Mouse (Mus musculus) neural tube, embryonic 13.5 days (tissue): ENCODE measurements around the gene Kazn. TPM values are rescaled to one million over a fixed set of nuclear protein-coding genes. Genes with fewer than 3 reads are reported as not detected.

Source experiments
- ATAC-seq: fragments of 200-750 bp; cut with Nextera tagmentation; 2 replicates; pipeline ENCODE4 v1.8.0; 2017; ENCODE audit warnings: low read depth, mild to moderate bottlenecking, moderate TSS enrichment, moderate library complexity
- H3K27ac ChIP-seq: fragments of 300-500 bp; sonication (generic); replicated peaks from 2 replicates; pipeline ENCODE4 v1.5.1; 2015; ENCODE audit warnings: moderate library complexity, mild to moderate bottlenecking, inconsistent platforms
- H3K27me3 ChIP-seq: fragments of 300-500 bp; sonication (generic); 2 replicates; pipeline ENCODE4 v1.6.1; 2015; ENCODE audit warnings: mild to moderate bottlenecking, inconsistent platforms
- H3K36me3 ChIP-seq: fragments of 300-500 bp; sonication (generic); 2 replicates; pipeline ENCODE4 v1.6.1; 2015; ENCODE audit warnings: mild to moderate bottlenecking, inconsistent platforms
- H3K4me1 ChIP-seq: fragments of 300-500 bp; sonication (generic); replicated peaks from 2 replicates; pipeline ENCODE4 v1.6.1; 2015; ENCODE audit warnings: inconsistent platforms
- H3K4me2 ChIP-seq: fragments of 300-500 bp; sonication (generic); 2 replicates; pipeline ENCODE4 v1.6.1; 2015; ENCODE audit warnings: inconsistent platforms, mild to moderate bottlenecking, moderate library complexity
- H3K4me3 ChIP-seq: fragments of 300-500 bp; sonication (generic); 2 replicates; pipeline ENCODE4 v1.5.1; 2015; ENCODE audit warnings: mild to moderate bottlenecking, inconsistent platforms
- H3K9ac ChIP-seq: fragments of 300-500 bp; sonication (generic); 2 replicates; pipeline ENCODE4 v1.6.1; 2015; ENCODE audit warnings: moderate library complexity, mild to moderate bottlenecking, inconsistent platforms
- H3K9me3 ChIP-seq: fragments of 300-500 bp; sonication (generic); 2 replicates; pipeline ENCODE4 v1.6.1; 2016; ENCODE audit warnings: inconsistent platforms
- WGBS: fragments of 180-500 bp; shearing (Covaris S2); methylation state at CpG from one replicate; pipeline ENCODE4 v1.1.7; 2015; 5-methylcytosine and 5-hydroxymethylcytosine counted together
- polyA plus RNA-seq: library from polyadenylated mRNA; unstranded; fragments of >200 nt; fragmentation: Nextera tagmentation; extraction: Ambion mirVana; gene quantifications from 2 replicates; pipeline ENCODE4 v1.2.1, GENCODE M21; 2015

Kazn gene
- polyA plus RNA-seq, 1 experiment from 2014 or later = 18.9 TPM

DNA sequence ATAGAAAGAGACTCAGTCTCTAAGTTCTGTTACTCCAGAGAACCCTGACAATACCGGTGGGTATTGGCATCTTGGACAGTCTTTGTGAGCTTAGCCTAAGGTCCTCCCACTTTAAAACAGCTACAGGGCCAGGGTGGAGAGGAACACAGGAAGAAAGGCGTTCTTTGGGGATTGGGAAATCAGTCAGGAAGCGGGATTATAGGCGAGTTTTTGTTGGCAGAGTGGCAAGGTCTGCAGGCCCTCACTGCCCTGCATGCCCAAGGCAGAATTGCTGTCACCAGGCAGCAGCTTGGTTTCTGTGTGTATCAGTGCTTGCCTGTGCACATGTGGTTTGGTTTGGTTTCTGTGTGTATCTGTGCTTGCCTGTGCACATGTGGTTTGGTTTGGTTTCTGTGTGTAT lies 22.5 kb upstream of the Kazn start:
- 72% methylated on average over 4 of the region's 4 CpGs for WGBS
- Histone ChIP-seq H3K9me3 (no peaks in the 10 kb centered on the region), H3K4me2 (no peak overlapping the region), H3K36me3 (no peaks in the 10 kb centered on the region), H3K4me3 (no peak overlapping the region), H3K27me3 (no peaks in the 10 kb centered on the region), H3K27ac (no peak overlapping the region), H3K4me1 (peaks cover 7% of the 10 kb centered on the region; the same call in 1 of the 2 replicates), H3K9ac (no peak overlapping the region)
- no peak for ATAC-seq

DNA sequence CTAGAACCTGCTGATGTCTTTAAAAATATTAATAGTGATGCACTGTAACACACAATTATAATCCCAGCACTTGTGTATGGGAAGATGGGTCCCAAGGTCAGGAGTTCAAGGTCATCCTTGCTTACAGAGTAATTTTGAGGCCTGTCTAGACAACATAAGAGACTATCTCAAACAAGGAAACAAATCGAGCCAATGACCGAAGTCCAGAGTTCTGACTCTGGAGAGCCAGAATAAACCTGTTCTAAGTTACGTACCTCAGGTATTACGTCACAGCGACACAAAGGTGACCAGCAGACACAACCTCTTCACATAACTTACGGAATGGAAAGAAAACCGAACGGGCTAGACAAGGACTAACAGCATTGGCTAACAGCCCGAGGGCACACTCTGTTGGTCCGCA lies 19.5 kb upstream of the Kazn start:
- 93% methylated on average over 10 of the region's 10 CpGs for WGBS
- H3K9ac ChIP-seq = no peak overlapping the region
- H3K27ac ChIP-seq = no peak overlapping the region
- no peak overlapping the region for H3K4me3 ChIP-seq
- H3K4me1 ChIP-seq = 0 out of 2 replicates have a peak, but pooled peaks cover 5% of the 10 kb centered on the region
- H3K36me3 ChIP-seq = no peaks in the 10 kb centered on the region
- H3K9me3 ChIP-seq = no peaks in the 10 kb centered on the region
- no peak for ATAC-seq
- H3K27me3 ChIP-seq = no peaks in the 10 kb centered on the region
- no peak overlapping the region for H3K4me2 ChIP-seq

- 73% methylated on average over 6 of the region's 6 CpGs for WGBS
- ATAC-seq = no peak
- Histone ChIP-seq H3K4me1 (0 out of 2 replicates have a peak, but pooled peaks cover 6% of the 10 kb centered on the region), H3K27ac (no peak overlapping the region), H3K9me3 (no peaks in the 10 kb centered on the region), H3K9ac (no peak overlapping the region), H3K4me2 (no peak overlapping the region), H3K27me3 (no peaks in the 10 kb centered on the region), H3K36me3 (no peaks in the 10 kb centered on the region), H3K4me3 (no peak overlapping the region)
Measured at GRCm38 (mm10) chr4:142254088-142254487, 14.9 kb upstream of the Kazn start.

DNA sequence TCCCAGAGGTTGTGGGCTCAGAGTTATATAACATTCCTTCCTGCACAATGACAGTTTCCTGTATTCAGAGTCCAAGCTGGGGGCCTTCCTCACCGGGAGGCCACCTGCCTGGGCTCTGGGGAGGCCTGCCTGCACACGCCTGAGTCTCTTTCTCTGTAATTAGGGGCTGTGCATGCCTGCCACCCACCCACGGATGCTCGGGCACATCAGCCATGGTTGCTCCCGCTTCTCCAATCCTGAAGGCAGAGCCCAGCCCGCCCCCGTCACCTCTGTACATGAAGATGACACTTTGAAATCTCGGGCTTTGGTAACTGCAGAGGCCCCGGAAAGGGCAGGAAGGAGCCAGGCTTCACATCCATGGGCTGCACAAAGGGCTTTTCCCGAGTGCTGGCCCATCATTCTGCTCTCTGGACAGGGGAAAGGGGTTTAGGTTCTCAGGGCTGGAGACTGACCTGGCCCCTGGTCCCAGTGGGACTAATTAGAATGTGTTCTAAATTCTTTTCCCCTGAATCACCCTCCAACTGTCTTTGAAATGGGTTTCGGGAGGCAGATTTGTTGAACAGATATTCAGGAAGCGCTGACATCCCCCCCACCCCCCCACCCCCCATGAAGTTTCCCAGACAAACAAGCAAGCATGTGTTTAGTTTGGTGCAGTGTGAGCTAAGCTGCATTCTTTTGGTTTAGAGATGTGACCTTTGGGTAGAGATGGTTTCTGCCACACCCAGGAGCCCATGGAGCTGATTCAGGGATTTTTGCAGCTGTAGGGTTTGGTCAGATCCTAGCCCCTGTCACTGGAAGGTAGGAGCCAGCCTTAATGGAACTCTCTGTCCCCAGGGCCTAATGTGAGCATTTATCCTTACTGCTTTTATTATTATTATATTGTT lies 12.5 kb upstream of the Kazn start:
- no peak for ATAC-seq
- Histone ChIP-seq H3K4me3 (no peak overlapping the region), H3K4me1 (0 out of 2 replicates have a peak, but pooled peaks cover 12% of the 10 kb centered on the region), H3K9me3 (no peaks in the 10 kb centered on the region), H3K36me3 (no peaks in the 10 kb centered on the region), H3K27ac (no peak overlapping the region), H3K9ac (no peak overlapping the region), H3K4me2 (no peak overlapping the region), H3K27me3 (no peaks in the 10 kb centered on the region)
- WGBS = 56% methylated on average over 12 of the region's 12 CpGs

- 91% methylated on average over 8 of the region's 8 CpGs for WGBS
Measured at GRCm38 (mm10) chr4:142250054-142250453, 10.9 kb upstream of the Kazn start.

DNA sequence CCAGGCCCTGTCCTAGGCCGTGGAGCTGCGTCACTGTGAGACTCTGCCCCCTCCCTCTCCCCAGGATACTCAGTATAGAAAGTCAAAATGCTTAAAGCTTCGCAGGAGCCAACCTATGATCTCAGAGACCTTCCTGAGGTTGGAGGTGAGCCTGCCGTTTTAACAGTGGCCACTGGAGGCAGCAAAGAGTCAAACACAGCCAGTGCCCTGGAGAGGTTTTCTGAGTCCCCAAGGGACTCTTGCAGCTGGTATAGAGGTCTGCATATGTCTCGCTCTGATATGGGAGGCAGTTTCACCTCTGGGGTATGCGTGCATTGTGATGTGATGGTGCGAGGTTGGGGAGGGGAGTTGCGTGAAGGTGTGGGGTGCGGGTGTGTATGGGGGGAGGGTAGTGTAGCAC lies 10.2 kb upstream of the Kazn start:
- H3K4me1 ChIP-seq = 0 out of 2 replicates have a peak, but pooled peaks cover 18% of the 10 kb centered on the region
- no peak overlapping the region for H3K4me3 ChIP-seq
- ATAC-seq = peak; percentile 45; the same call in 1 of the 2 replicates
- no peaks in the 10 kb centered on the region for H3K27me3 ChIP-seq
- H3K9me3 ChIP-seq = no peaks in the 10 kb centered on the region
- 22% methylated on average over 9 of the region's 9 CpGs for WGBS
- H3K36me3 ChIP-seq = no peaks in the 10 kb centered on the region
- no peak overlapping the region for H3K4me2 ChIP-seq
- H3K27ac ChIP-seq = no peak overlapping the region
- H3K9ac ChIP-seq = no peak overlapping the region

More at GRCm38 (mm10) chr4:142250054-142250453, 10.9 kb upstream of the Kazn start:
- H3K4me3 ChIP-seq = no peak overlapping the region
- no peaks in the 10 kb centered on the region for H3K36me3 ChIP-seq
- H3K27me3 ChIP-seq = no peaks in the 10 kb centered on the region
- H3K9ac ChIP-seq = no peak overlapping the region
- no peak overlapping the region for H3K4me2 ChIP-seq
- no peaks in the 10 kb centered on the region for H3K9me3 ChIP-seq
- H3K27ac ChIP-seq = no peak overlapping the region
- 0 out of 2 replicates have a peak, but pooled peaks cover 18% of the 10 kb centered on the region for H3K4me1 ChIP-seq
- no peak for ATAC-seq

DNA sequence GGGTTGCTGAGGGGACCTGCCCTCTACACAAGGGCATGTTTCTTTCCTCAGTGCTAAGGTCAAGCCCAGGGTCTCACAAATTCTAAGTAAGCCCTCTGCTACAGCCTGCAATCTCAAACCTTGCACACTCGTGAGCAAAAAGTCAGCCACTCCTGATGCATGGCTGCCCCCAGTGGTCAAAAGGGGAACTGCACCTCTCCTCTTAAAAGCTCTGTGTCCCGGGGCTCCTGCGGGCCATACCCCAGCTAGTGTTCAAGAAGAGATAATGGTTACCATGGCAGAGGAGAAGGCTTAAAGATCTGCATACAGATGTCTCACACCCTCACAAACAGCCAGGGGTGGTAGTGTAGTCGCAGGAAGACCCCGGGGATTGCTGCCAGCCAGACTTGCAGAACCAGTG lies 9.2 kb upstream of the Kazn start:
- H3K4me3 ChIP-seq = no peak overlapping the region
- no peaks in the 10 kb centered on the region for H3K9me3 ChIP-seq
- no peaks in the 10 kb centered on the region for H3K27me3 ChIP-seq
- H3K9ac ChIP-seq = no peak overlapping the region
- no peaks in the 10 kb centered on the region for H3K36me3 ChIP-seq
- WGBS = 9% methylated on average over 5 of the region's 5 CpGs
- ATAC-seq = peak; percentile 41; the same call in 1 of the 2 replicates
- no peak overlapping the region for H3K4me2 ChIP-seq
- 0 out of 2 replicates have a peak, but pooled peaks cover 18% of the 10 kb centered on the region for H3K4me1 ChIP-seq
- H3K27ac ChIP-seq = no peak overlapping the region

DNA sequence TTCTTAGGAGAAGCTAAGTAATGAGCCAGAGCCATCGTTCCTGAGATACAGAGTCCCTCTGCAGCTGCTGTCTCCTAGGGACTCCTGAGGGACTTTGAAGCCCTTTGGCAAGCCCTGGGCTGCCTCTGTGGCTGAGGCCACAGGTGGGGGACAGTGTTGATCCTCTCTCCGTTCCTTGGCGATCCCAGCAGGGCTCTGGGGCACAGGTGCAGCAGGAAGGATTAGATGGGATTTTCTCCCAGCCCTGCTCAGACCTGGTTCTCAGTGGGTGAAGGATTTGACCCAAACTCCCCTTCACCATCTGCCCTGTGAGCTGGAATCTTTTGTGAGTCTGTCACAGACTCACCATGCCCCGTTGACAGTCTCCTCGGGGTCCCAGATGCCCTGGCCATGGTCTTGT lies 7.5 kb upstream of the Kazn start:
- 32% methylated on average over 5 of the region's 5 CpGs for WGBS
- Histone ChIP-seq H3K4me2 (no peak overlapping the region), H3K9me3 (no peaks in the 10 kb centered on the region), H3K9ac (no peak overlapping the region), H3K36me3 (no peaks in the 10 kb centered on the region), H3K27me3 (no peaks in the 10 kb centered on the region), H3K4me3 (no peak overlapping the region), H3K4me1 (0 out of 2 replicates have a peak, but pooled peaks cover 18% of the 10 kb centered on the region), H3K27ac (no peak overlapping the region)
- ATAC-seq = no peak

DNA sequence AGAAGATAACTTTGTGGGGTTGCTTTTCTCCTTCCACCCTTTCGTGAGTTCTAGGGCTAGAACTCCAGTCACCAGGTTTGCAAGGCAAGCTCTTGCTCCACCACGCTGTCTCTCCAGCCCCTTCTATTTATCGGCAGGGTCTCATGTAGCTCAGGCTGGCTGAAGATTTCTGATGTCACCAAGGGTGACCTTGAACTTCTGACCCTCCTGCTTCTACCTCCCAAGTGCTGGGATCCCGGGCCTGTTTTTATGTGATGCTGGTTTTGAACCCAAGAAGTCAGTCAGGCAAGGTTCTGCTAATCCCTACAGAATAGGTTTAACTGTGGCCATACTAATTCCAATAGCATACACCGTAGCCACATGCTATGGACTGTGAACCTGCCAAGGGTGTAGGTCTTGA lies 5.4 kb upstream of the Kazn start:
- no peak overlapping the region for H3K4me3 ChIP-seq
- ATAC-seq = no peak
- H3K9me3 ChIP-seq = no peaks in the 10 kb centered on the region
- no peak overlapping the region for H3K4me2 ChIP-seq
- no peaks in the 10 kb centered on the region for H3K27me3 ChIP-seq
- H3K9ac ChIP-seq = no peak overlapping the region
- 91% methylated on average over 5 of the region's 5 CpGs for WGBS
- no peaks in the 10 kb centered on the region for H3K36me3 ChIP-seq
- H3K4me1 ChIP-seq = peaks cover 29% of the 10 kb centered on the region
- no peak overlapping the region for H3K27ac ChIP-seq

DNA sequence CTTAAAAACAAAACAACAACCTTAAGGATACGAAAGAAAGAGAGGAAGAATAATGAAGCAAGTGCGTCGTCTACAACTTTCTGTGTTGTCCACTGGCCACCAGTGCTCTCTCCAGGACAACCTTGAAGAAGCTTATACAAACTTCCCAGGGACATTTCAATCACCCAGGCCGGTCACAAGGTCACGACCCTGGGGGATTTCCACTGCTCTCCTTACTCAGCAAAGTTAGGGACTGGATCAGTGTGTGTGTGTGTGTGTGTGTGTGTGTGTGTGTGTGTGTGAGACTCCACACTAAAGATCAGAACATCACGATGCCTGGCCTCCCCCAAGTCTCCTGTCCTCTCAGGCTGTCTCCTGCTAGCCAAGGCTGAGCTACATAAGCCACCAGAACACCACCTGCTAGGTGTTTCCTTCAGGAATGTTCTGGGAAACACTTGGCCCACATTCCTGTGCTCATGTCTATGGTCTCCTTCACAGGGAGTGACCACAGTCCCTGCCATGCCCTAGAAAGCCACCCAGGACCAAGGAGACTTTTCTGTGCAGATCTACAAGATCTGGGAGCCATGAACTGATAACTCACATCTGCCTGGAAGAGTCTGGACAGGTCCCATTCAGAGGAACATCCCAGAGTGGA lies 3.7 kb upstream of the Kazn start:
- H3K9ac ChIP-seq = no peak overlapping the region
- H3K4me1 ChIP-seq = peaks cover 39% of the 10 kb centered on the region
- ATAC-seq = no peak
- H3K9me3 ChIP-seq = no peaks in the 10 kb centered on the region
- no peak overlapping the region for H3K27ac ChIP-seq
- H3K4me3 ChIP-seq = no peak overlapping the region
- 87% methylated on average over 6 of the region's 6 CpGs for WGBS
- no peaks in the 10 kb centered on the region for H3K36me3 ChIP-seq
- no peaks in the 10 kb centered on the region for H3K27me3 ChIP-seq
- H3K4me2 ChIP-seq = no peak overlapping the region

DNA sequence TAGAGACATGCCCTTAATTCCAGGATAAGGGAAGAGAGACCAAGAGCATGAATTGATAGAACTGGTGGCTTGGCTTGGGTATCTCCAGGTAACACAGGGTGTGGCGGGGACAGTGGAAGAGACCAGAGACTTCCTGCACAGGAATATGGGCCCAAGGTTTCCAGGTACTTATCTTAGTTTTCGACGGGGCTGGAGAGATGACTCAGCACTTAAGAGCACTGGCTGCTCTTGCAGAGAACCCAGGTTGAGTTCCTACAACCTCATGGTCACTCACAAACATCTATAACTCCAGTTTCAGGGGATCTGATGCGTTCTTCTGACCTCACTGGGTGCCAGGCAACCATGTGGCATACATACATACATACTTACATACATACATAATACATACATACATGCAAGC lies 3.0 kb upstream of the Kazn start:
- ATAC-seq = no peak
- peaks cover 46% of the 10 kb centered on the region for H3K4me1 ChIP-seq
- H3K4me2 ChIP-seq = no peak overlapping the region
- H3K27ac ChIP-seq = no peak overlapping the region
- 95% methylated on average over 4 of the region's 4 CpGs for WGBS
- H3K27me3 ChIP-seq = peaks cover 5% of the 10 kb centered on the region
- no peaks in the 10 kb centered on the region for H3K9me3 ChIP-seq
- no peaks in the 10 kb centered on the region for H3K36me3 ChIP-seq
- no peak overlapping the region for H3K4me3 ChIP-seq
- H3K9ac ChIP-seq = no peak overlapping the region

GRCm38 (mm10) chr4:142240874-142241273 lies 1.7 kb upstream of the Kazn start:
- Histone ChIP-seq H3K4me2 (no peak overlapping the region), H3K4me1 (peaks cover 37% of the 10 kb centered on the region), H3K36me3 (no peaks in the 10 kb centered on the region), H3K9me3 (no peaks in the 10 kb centered on the region), H3K27me3 (peaks cover 11% of the 10 kb centered on the region), H3K27ac (no peak overlapping the region), H3K9ac (no peak overlapping the region), H3K4me3 (no peak overlapping the region)
- ATAC-seq = no peak
- 62% methylated on average over 5 of the region's 5 CpGs for WGBS
